Mouse (Mus musculus) midbrain, embryonic 12.5 days (tissue): ENCODE results near the gene Sord. TPM values are rescaled to one million over a fixed set of nuclear protein-coding genes. Genes with fewer than 3 reads are reported as not detected.
A peak's percentile ranks its signal among the peaks of the same experiment; 100 is the strongest.
"Not testable (repeated sequence)": the region's sequence is repeated elsewhere in the genome, so short reads cannot be mapped to it uniquely, and the experiment has no call there.

Experiments
- ATAC-seq: fragments of 200-750 bp; cut with Nextera tagmentation; 2 replicates; pipeline ENCODE4 v1.8.0; 2017; ENCODE audit warnings: low read depth, moderate TSS enrichment, moderate library complexity; ENCODE audit not compliant: low FRiP score
- H3K27ac ChIP-seq: fragments of 300-500 bp; sonication (generic); replicated peaks from 2 replicates; pipeline ENCODE4 v1.5.1; 2016; ENCODE audit warnings: mild to moderate bottlenecking
- H3K27me3 ChIP-seq: fragments of 300-500 bp; sonication (generic); 2 replicates; pipeline ENCODE4 v1.6.1; 2016; ENCODE audit warnings: mild to moderate bottlenecking
- H3K36me3 ChIP-seq: fragments of 300-500 bp; sonication (generic); 2 replicates; pipeline ENCODE4 v1.6.1; 2016
- H3K4me1 ChIP-seq: fragments of 300-500 bp; sonication (generic); 2 replicates; pipeline ENCODE4 v1.6.1; 2016
- H3K4me2 ChIP-seq: fragments of 300-500 bp; sonication (generic); replicated peaks from 2 replicates; pipeline ENCODE4 v1.6.1; 2016; ENCODE audit warnings: mild to moderate bottlenecking, moderate library complexity
- H3K4me3 ChIP-seq: fragments of 300-500 bp; sonication (generic); 2 replicates; pipeline ENCODE4 v1.5.1; 2016; ENCODE audit warnings: mild to moderate bottlenecking
- H3K9ac ChIP-seq: fragments of 300-500 bp; sonication (generic); replicated peaks from 2 replicates; pipeline ENCODE4 v1.6.1; 2016; ENCODE audit warnings: mild to moderate bottlenecking, moderate library complexity
- H3K9me3 ChIP-seq: fragments of 300-500 bp; sonication (generic); 2 replicates; pipeline ENCODE4 v1.6.1; 2016; ENCODE audit warnings: mild to moderate bottlenecking
- WGBS: fragments of 180-500 bp; shearing (Covaris S2); methylation state at CpG from one replicate; pipeline ENCODE4 v1.1.7; 2016; 5-methylcytosine and 5-hydroxymethylcytosine counted together
- polyA plus RNA-seq: library from polyadenylated mRNA; unstranded; fragments of >200 nt; fragmentation: Nextera tagmentation; extraction: Ambion mirVana; gene quantifications from 2 replicates; pipeline ENCODE4 v1.2.1, GENCODE M21; 2016

Sord gene
- 24.6 and 25.3 TPM in 2 replicates for polyA plus RNA-seq

DNA sequence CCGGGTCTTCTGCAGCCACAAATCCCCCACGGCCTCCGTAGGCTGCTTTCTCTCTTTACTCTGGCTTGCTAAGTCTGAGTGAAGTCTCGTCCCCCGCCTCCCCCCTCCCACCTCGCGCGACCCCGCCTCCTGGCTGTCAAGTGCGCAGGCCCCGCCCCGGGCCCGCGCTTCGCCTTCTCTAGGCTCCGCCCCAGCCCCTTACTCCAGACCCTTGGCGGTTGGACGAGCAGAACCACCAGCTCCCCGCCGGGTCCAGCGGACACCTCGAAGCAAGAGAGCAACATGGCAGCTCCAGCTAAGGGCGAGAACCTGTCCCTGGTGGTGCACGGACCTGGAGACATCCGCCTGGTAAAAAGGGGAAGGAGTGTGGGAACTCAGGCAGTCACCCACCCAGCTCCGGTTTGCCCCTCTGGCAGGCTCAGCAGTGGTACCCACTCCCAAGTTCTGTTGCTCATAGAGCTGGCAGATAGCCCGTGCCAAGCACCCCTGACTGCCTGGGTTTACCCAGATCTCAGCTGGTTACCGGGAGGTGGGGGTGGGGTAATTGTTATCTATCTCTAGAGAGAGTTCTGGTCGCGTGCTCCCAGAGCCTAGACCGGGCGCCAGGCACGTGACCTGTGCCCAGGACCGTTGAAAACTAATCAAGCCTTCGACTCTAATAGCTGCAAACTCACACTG is at the start of gene Sord:
Gene Sord (plus strand): TSS at position 139 of the 678 bp plus-strand sequence.
- under 1% methylated on average over 35 of the region's 35 CpGs for WGBS
- H3K4me2 ChIP-seq = peak within 1 kb of the TSS; percentile 86
- H3K4me3 ChIP-seq = peak within 1 kb of the TSS; percentile 56
- H3K9me3 ChIP-seq = no peaks in the 10 kb centered on the region
- H3K27me3 ChIP-seq = no peaks in the 10 kb centered on the region
- peak within 1 kb of the TSS; percentile 71 for H3K27ac ChIP-seq
- H3K36me3 ChIP-seq = no peaks in the 10 kb centered on the region
- H3K9ac ChIP-seq = peak within 1 kb of the TSS; percentile 58
- ATAC-seq = peak; percentile 96
- peaks cover 10% of the 10 kb centered on the region for H3K4me1 ChIP-seq

DNA sequence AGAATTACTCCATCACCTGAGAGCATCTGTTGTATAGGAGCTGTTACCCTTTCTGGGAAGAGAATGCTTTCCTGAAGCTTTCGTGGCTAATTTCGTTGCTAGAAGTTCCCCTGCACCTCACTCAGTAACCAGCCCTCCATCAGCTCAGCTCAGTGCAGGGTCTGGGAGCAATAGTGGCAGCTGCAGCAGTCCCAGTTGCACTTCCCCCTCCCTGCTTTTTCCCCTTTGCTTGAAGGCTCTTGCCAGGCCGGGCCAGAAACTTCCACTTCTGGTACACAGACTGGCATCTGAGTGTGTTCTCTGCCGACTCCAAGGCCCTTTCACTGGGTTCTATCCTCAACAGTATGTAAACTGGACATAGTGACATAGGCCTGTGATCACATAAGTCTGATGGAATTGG is 49.5 kb upstream of the Sord start:
- ATAC-seq = no peak
- no peak overlapping the region for H3K9ac ChIP-seq
- no peaks in the 10 kb centered on the region for H3K27me3 ChIP-seq
- H3K4me2 ChIP-seq = no peak overlapping the region
- H3K27ac ChIP-seq = no peak overlapping the region
- H3K9me3 ChIP-seq = no peaks in the 10 kb centered on the region
- H3K4me1 ChIP-seq = no peaks in the 10 kb centered on the region
- H3K4me3 ChIP-seq = no peak overlapping the region
- WGBS = 83% methylated on average over 4 of the region's 4 CpGs
- H3K36me3 ChIP-seq = no peaks in the 10 kb centered on the region

- no peak for ATAC-seq
- 84% methylated on average over 17 of the region's 17 CpGs for WGBS
- H3K4me1 ChIP-seq = no peaks in the 10 kb centered on the region
These were observed 48.4 kb upstream of the Sord start, which contains the start of the genes Patl2 and Terb2 for GRCm38 (mm10) chr2:122186106-122186505. Patl2 (minus strand) TSS chr2:122186189. Terb2 (plus strand) TSS chr2:122186272.

GRCm38 (mm10) chr2:122186751-122187150 is 47.8 kb upstream of the Sord start:
- Histone ChIP-seq H3K4me3 (no peak overlapping the region), H3K4me2 (no peak overlapping the region), H3K9ac (no peak overlapping the region), H3K9me3 (no peaks in the 10 kb centered on the region), H3K27me3 (no peaks in the 10 kb centered on the region), H3K27ac (no peak overlapping the region), H3K4me1 (no peaks in the 10 kb centered on the region), H3K36me3 (no peaks in the 10 kb centered on the region)
- ATAC-seq = no peak
- 99% methylated on average over 3 of the region's 3 CpGs for WGBS

More at GRCm38 (mm10) chr2:122186106-122186505, 48.4 kb upstream of the Sord start, which contains the start of the genes Patl2 and Terb2:
- Histone ChIP-seq H3K27me3 (no peaks in the 10 kb centered on the region), H3K9me3 (no peaks in the 10 kb centered on the region), H3K4me2 (no peak within 1 kb of the TSS), H3K9ac (no peak within 1 kb of the TSS), H3K36me3 (no peaks in the 10 kb centered on the region), H3K4me3 (no peak within 1 kb of the TSS), H3K27ac (no peak within 1 kb of the TSS)

DNA sequence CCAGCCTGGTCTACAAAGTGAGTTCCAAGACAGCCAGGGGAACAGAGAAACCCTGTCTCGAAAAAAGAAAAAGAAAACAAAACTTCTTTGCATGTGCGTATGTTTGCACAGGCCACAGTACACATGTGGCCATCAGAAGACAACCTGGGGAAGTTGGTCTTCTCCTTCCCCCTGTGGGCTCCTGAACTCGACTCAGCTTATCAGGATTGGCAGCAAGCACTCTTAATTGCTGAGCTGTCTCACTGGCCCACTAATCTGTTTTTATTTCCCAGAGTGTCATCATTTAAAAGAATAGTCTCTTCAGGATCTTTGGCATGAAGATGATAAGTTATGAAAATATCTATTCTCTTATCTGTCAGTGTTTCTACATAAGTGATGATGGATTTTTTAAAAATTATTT is 42.7 kb upstream of the Sord start:
- H3K4me1 ChIP-seq = no peaks in the 10 kb centered on the region
- H3K4me3 ChIP-seq = no peak overlapping the region
- no peak for ATAC-seq
- no peak overlapping the region for H3K27ac ChIP-seq
- H3K27me3 ChIP-seq = no peaks in the 10 kb centered on the region
- H3K4me2 ChIP-seq = no peak overlapping the region
- no peak overlapping the region for H3K9ac ChIP-seq
- 81% methylated on average over 3 of the region's 3 CpGs for WGBS
- no peaks in the 10 kb centered on the region for H3K36me3 ChIP-seq
- H3K9me3 ChIP-seq = no peaks in the 10 kb centered on the region

DNA sequence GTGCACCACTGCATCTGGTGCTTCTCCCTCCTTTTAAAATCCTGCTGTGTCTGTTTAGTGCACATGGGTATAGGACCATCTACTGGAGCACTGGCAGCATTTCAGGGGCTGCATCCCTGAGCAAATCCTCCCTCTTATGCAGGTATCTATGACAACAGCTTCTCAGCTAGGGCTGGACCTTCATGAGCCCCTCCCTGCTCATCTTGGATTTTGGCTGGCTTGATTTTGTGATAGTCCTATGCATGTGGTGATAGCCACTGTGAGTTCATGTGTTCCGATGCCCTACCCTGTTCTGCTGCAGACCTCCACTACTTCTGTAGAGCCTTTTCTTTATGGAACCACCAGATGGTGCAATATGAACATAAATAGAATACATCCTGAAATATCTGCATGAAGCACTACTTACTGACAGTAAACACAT is 40.0 kb upstream of the Sord start:
- Histone ChIP-seq H3K9ac (no peak overlapping the region), H3K36me3 (no peaks in the 10 kb centered on the region), H3K4me3 (no peak overlapping the region), H3K4me1 (no peaks in the 10 kb centered on the region), H3K27me3 (no peaks in the 10 kb centered on the region), H3K9me3 (no peaks in the 10 kb centered on the region), H3K4me2 (no peak overlapping the region), H3K27ac (no peak overlapping the region)
- ATAC-seq = 0 out of 2 replicates have a peak, but pooled peaks have one; percentile 47
- WGBS = 61% methylated on average over 1 of the region's 1 CpGs

DNA sequence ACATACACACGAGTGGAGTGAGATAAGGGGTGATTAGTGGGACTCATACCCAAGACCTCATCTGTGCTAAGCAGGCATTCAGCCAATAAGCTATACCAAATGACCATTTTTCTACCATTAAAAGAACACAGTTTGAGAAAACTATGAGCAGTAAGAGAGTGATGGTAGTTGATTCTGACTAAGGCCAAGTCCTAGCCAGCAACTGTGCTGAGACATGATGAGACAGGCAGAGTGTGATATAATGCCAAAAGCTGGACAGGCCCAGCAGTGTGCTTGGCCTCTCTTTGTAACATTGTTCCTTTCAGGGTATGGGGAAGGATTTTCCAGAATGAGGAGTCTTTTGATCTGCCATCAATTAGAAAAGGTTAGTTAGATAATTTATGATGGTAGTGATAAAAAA is 33.0 kb upstream of the Sord start:
- Histone ChIP-seq H3K4me2 (no peak overlapping the region), H3K27me3 (no peaks in the 10 kb centered on the region), H3K4me3 (no peak overlapping the region), H3K9ac (no peak overlapping the region), H3K27ac (no peak overlapping the region), H3K9me3 (no peaks in the 10 kb centered on the region), H3K36me3 (no peaks in the 10 kb centered on the region), H3K4me1 (no peaks in the 10 kb centered on the region)
- no peak for ATAC-seq
- WGBS = 88% methylated on average over 1 of the region's 1 CpGs

- Histone ChIP-seq H3K4me3 (no peak overlapping the region), H3K9me3 (no peaks in the 10 kb centered on the region), H3K9ac (no peak overlapping the region), H3K4me2 (no peak overlapping the region), H3K4me1 (peaks cover 5% of the 10 kb centered on the region; the same call in 1 of the 2 replicates), H3K27me3 (no peaks in the 10 kb centered on the region), H3K36me3 (no peaks in the 10 kb centered on the region), H3K27ac (no peak overlapping the region)
- WGBS = 84% methylated on average over 2 of the region's 2 CpGs
- no peak for ATAC-seq
These were observed 28.0 kb upstream of the Sord start for GRCm38 (mm10) chr2:122206440-122207107.

DNA sequence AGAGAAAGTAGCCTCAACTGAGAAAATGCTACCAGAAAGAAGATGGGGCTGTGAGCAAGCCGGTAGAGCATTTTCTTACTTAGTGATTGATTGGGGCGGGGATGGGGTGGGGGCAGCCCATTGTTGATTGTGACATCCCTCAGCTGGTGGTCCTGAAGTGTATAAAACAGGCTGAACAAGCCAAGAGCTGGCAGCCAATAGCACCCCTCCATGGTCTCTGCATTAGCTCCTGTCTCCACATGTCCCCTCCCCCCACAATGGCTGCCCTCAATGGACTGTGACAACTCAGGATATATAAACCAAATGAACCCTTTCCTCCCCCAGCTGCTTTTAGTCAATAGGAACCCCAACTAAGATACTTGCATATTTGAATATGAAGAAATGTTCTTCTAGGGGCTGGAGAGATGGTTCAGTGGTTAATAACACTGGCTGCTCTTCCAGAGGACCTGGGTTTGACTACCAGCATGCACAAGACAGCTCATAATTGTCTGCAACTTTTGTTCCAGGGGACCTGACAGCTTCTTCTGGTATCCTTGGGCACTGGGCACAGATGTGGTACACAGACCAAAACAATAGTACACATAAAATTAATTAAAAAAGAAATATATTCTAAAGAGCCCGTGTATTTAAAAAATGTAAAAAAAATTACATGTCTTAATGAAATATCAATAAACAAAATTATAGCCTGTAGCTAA is 23.9 kb upstream of the Sord start:
- Histone ChIP-seq H3K9me3 (no peaks in the 10 kb centered on the region), H3K27ac (no peak overlapping the region), H3K36me3 (no peaks in the 10 kb centered on the region), H3K4me1 (peaks cover 5% of the 10 kb centered on the region; the same call in 1 of the 2 replicates), H3K27me3 (no peaks in the 10 kb centered on the region), H3K4me3 (no peak overlapping the region), H3K9ac (no peak overlapping the region), H3K4me2 (no peak overlapping the region)
- ATAC-seq = peak; percentile 62; the same call in 1 of the 2 replicates
- 50% methylated on average over 3 of the region's 3 CpGs for WGBS

- H3K27ac ChIP-seq, H3K9me3 ChIP-seq, H3K4me1 ChIP-seq, H3K36me3 ChIP-seq, H3K27me3 ChIP-seq, ATAC-seq, H3K9ac ChIP-seq, H3K4me3 ChIP-seq, H3K4me2 ChIP-seq: not testable (repeated sequence)
- WGBS = 98% methylated on average over 4 of the region's 4 CpGs
These were observed 17.5 kb upstream of the Sord start for GRCm38 (mm10) chr2:122217075-122217474.

DNA sequence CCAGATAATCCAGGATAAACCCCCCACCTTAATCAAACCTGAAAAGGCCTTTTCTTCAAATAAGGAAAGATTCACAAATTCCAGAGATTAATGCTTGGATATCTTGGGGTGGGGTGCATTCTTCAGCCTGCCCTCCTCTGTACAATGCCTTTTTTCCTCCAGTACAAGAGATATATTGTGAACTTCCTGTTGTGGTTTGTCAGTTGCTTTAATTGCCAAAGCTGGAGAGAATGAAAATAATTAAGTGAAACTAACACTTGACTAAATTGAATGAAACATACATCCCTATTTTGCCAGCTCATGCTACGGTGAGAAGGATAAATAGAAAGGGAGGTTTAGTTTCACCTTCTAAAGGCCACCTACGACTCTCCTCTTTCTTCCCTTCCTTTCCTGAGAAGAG is 16.3 kb upstream of the Sord start:
- 87% methylated on average over 2 of the region's 2 CpGs for WGBS
- H3K4me3 ChIP-seq = no peak overlapping the region
- no peaks in the 10 kb centered on the region for H3K27me3 ChIP-seq
- H3K36me3 ChIP-seq = no peaks in the 10 kb centered on the region
- H3K4me1 ChIP-seq = no peaks in the 10 kb centered on the region
- H3K9ac ChIP-seq = no peak overlapping the region
- no peak overlapping the region for H3K27ac ChIP-seq
- ATAC-seq = no peak
- H3K4me2 ChIP-seq = no peak overlapping the region
- no peaks in the 10 kb centered on the region for H3K9me3 ChIP-seq

GRCm38 (mm10) chr2:122221378-122221777 is 13.2 kb upstream of the Sord start:
- no peaks in the 10 kb centered on the region for H3K36me3 ChIP-seq
- H3K27me3 ChIP-seq = no peaks in the 10 kb centered on the region
- no peak overlapping the region for H3K4me3 ChIP-seq
- H3K9me3 ChIP-seq = no peaks in the 10 kb centered on the region
- ATAC-seq = no peak
- no peak overlapping the region for H3K9ac ChIP-seq
- WGBS = 89% methylated on average over 4 of the region's 4 CpGs
- no peak overlapping the region for H3K4me2 ChIP-seq
- H3K4me1 ChIP-seq = no peaks in the 10 kb centered on the region
- no peak overlapping the region for H3K27ac ChIP-seq
